Mouse (Mus musculus) midbrain, embryonic 16.5 days (tissue): ENCODE results near the gene Nrn1l. TPM values are rescaled to one million over a fixed set of nuclear protein-coding genes. Genes with fewer than 3 reads are reported as not detected.
A peak's percentile ranks its signal among the peaks of the same experiment; 100 is the strongest.

Experiments used
- ATAC-seq: fragments of 200-750 bp; cut with Nextera tagmentation; 2 replicates; pipeline ENCODE4 v1.8.0; 2017; ENCODE audit warnings: moderate TSS enrichment
- H3K27ac ChIP-seq: fragments of 300-500 bp; sonication (generic); 2 replicates; pipeline ENCODE4 v1.5.1; 2014; ENCODE audit warnings: mild to moderate bottlenecking, low read length, mixed read lengths
- H3K27me3 ChIP-seq: fragments of 300-500 bp; sonication (generic); 2 replicates; pipeline ENCODE4 v1.6.1; 2014; ENCODE audit warnings: low read depth, low read length, mixed read lengths; ENCODE audit not compliant: control insufficient read depth, insufficient read depth
- H3K36me3 ChIP-seq: fragments of 300-500 bp; sonication (generic); 2 replicates; pipeline ENCODE4 v1.6.1; 2014; ENCODE audit warnings: mild to moderate bottlenecking, low read length, moderate library complexity, mixed read lengths; ENCODE audit not compliant: control insufficient read depth, insufficient read depth
- H3K4me1 ChIP-seq: fragments of 300-500 bp; sonication (generic); 2 replicates; pipeline ENCODE4 v1.6.1; 2014; ENCODE audit warnings: mild to moderate bottlenecking, low read length, mixed read lengths; ENCODE audit not compliant: control insufficient read depth, insufficient read depth
- H3K4me2 ChIP-seq: fragments of 300-500 bp; sonication (generic); 2 replicates; pipeline ENCODE4 v1.6.1; 2014; ENCODE audit warnings: mild to moderate bottlenecking, low read length, mixed read lengths
- H3K4me3 ChIP-seq: fragments of 300-500 bp; sonication (generic); 2 replicates; pipeline ENCODE4 v1.5.1; 2014; ENCODE audit warnings: low read depth, mild to moderate bottlenecking, low read length, moderate library complexity, mixed read lengths
- H3K9ac ChIP-seq: fragments of 300-500 bp; sonication (generic); 2 replicates; pipeline ENCODE4 v1.6.1; 2014; ENCODE audit warnings: low read depth, low read length, mixed read lengths
- H3K9me3 ChIP-seq: fragments of 300-500 bp; sonication (generic); replicated peaks from 2 replicates; pipeline ENCODE4 v1.6.1; 2014; ENCODE audit warnings: mild to moderate bottlenecking, low read length, mixed read lengths; ENCODE audit not compliant: control insufficient read depth, poor library complexity, severe bottlenecking
- WGBS: fragments of 180-500 bp; shearing (Covaris S2); extraction: QIAGEN DNeasy Blood & Tissue Kit; methylation state at CpG from one replicate; pipeline ENCODE4 v1.1.7; 2014; 5-methylcytosine and 5-hydroxymethylcytosine counted together
- polyA plus RNA-seq: library from polyadenylated mRNA; unstranded; fragments of >200 nt; fragmentation: Nextera tagmentation; extraction: Ambion mirVana; gene quantifications from 2 replicates; pipeline ENCODE4 v1.2.1, GENCODE M21; 2015

Nrn1l gene
- polyA plus RNA-seq, 1 experiment from 2014 or later: 0.53 TPM

DNA sequence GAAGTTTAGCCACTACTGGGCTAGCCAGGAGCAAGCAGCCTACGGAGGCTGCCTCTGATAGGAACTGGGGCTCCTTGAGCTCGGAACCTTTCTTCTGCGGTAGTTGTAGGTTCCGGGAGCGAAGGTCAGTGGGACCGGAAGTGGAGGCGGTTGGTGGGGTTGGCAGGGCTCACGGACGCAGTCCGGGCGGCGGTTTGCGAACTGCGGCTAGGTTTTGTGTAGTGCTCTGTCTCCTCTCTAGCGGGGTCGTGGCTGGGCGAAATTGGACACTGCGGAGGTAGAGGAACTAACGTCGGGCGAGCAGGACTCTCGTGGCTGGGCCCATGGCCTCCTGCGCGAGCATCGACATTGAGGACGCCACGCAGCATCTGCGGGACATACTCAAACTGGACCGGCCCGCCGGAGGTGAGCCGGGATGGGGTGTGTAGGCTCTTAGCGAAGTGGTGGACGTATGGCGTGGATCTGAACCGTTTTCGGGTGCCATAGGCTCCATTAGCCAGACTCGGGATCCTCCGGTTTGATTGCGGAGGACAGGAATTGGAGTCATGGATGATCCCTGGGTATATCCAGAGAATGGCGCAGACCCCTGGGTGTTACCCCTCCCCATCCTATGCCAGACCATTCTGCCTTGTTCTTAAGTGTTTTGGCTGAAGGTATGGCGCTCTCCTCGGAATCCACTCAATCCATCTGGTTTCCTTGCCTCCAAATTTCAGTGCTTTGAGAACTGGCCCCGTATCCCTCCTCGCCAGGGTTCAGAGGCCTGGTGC, 12.4 kb upstream of the Nrn1l start, which contains the start of gene Edc4:
Gene Edc4, plus strand, starts transcription at position 128 of the 767 bp plus-strand sequence.
- Histone ChIP-seq H3K9ac (peak within 1 kb of the TSS; percentile 86), H3K27me3 (no peaks in the 10 kb centered on the region), H3K4me1 (peaks cover 29% of the 10 kb centered on the region), H3K4me2 (peak within 1 kb of the TSS; percentile 75), H3K36me3 (peaks cover 27% of the 10 kb centered on the region), H3K4me3 (peak within 1 kb of the TSS; percentile 76), H3K27ac (peak within 1 kb of the TSS; percentile 53), H3K9me3 (no peaks in the 10 kb centered on the region)
- under 1% methylated on average over 45 of the region's 45 CpGs for WGBS
- ATAC-seq: peak; percentile 84

GRCm38 (mm10) chr8:105889756-105890465, 3.5 kb upstream of the Nrn1l start:
- peaks cover 5% of the 10 kb centered on the region; the same call in 1 of the 2 replicates for H3K4me1 ChIP-seq
- peaks cover 60% of the 10 kb centered on the region for H3K36me3 ChIP-seq
- no peak overlapping the region for H3K4me3 ChIP-seq
- H3K9me3 ChIP-seq: no peaks in the 10 kb centered on the region
- H3K27me3 ChIP-seq: no peaks in the 10 kb centered on the region
- no peak overlapping the region for H3K27ac ChIP-seq
- no peak for ATAC-seq
- 95% methylated on average over 12 of the region's 12 CpGs for WGBS
- H3K9ac ChIP-seq: no peak overlapping the region
- no peak overlapping the region for H3K4me2 ChIP-seq

DNA sequence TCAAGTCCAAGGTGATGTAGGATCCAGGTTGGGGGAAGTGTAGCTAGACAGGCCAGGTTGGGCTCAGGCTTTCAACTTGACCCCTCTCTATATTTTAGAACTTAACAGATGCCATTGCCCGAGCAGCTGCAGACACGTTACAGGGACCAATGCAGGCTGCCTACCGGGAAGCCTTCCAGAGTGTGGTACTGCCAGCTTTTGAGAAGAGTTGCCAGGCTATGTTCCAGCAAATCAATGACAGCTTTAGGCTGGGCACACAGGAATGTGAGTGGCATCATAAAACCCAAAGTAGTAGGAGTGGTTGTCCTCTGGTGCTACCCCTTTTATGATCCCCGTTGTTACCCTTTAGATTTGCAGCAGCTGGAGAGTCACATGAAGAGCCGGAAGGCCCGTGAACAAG, 2.5 kb upstream of the Nrn1l start:
- peaks cover 53% of the 10 kb centered on the region for H3K36me3 ChIP-seq
- no peaks in the 10 kb centered on the region for H3K27me3 ChIP-seq
- H3K9me3 ChIP-seq: no peaks in the 10 kb centered on the region
- no peak overlapping the region for H3K9ac ChIP-seq
- H3K27ac ChIP-seq: no peak overlapping the region
- ATAC-seq: no peak
- no peak overlapping the region for H3K4me3 ChIP-seq
- no peak overlapping the region for H3K4me2 ChIP-seq
- H3K4me1 ChIP-seq: peaks cover 5% of the 10 kb centered on the region; the same call in 1 of the 2 replicates
- 93% methylated on average over 6 of the region's 6 CpGs for WGBS

GRCm38 (mm10) chr8:105892432-105892831, 935 bp upstream of the Nrn1l start:
- Histone ChIP-seq H3K27me3 (no peaks in the 10 kb centered on the region), H3K4me1 (peaks cover 5% of the 10 kb centered on the region; the same call in 1 of the 2 replicates), H3K4me2 (no peak overlapping the region), H3K27ac (no peak overlapping the region), H3K4me3 (no peak overlapping the region), H3K9me3 (no peaks in the 10 kb centered on the region), H3K9ac (no peak overlapping the region), H3K36me3 (peaks cover 39% of the 10 kb centered on the region)
- ATAC-seq: no peak
- 87% methylated on average over 6 of the region's 6 CpGs for WGBS

DNA sequence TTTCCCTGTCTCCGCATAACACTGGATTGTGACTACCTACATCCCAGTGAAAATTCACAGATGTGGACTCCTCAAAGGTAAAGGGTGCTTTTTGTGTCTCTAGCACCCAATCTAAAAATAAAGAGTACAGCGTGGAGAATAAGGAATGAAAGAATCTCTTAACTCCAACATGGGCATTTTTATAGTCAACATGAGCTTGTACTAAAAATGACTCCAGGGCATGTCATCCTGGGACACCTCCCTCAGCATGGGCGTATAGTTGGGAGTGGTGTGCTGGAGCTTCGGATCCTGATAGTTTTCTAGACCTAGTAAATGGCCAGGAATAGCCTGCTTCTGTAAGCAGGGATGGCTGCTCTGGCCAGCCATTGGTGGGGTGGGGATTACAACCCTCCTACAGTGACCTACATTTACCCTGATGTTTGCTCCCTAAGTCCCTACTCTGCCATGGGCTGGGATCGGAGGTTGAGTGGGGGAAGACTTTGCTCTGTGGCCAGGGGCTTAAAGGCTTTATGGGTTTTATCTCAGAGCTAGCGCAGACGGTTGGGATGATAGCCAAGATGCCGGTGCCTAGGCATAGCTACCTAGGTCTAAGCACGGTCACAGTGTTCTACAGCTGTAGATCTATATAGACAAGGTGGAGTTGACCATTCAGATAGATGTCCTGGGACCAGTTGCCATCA, 4.6 kb downstream of the Nrn1l start:
- 80% methylated on average over 9 of the region's 9 CpGs for WGBS
- H3K36me3 ChIP-seq: peaks cover under 1% of the 10 kb centered on the region; the same call in 1 of the 2 replicates
- no peak overlapping the region for H3K27ac ChIP-seq
- no peak overlapping the region for H3K9ac ChIP-seq
- H3K27me3 ChIP-seq: no peaks in the 10 kb centered on the region
- no peak overlapping the region for H3K4me3 ChIP-seq
- no peak overlapping the region for H3K4me2 ChIP-seq
- peaks cover 15% of the 10 kb centered on the region for H3K4me1 ChIP-seq
- no peak for ATAC-seq
- no peaks in the 10 kb centered on the region for H3K9me3 ChIP-seq

GRCm38 (mm10) chr8:105900180-105900940, 7.0 kb downstream of the Nrn1l start, which contains the start of gene Pskh1:
Pskh1 (plus strand) TSS chr8:105900441.
- Histone ChIP-seq H3K27ac (peak within 1 kb of the TSS; percentile 86), H3K27me3 (no peaks in the 10 kb centered on the region), H3K36me3 (no peaks in the 10 kb centered on the region), H3K4me3 (peak within 1 kb of the TSS; percentile 80), H3K4me1 (peaks cover 10% of the 10 kb centered on the region), H3K4me2 (peak within 1 kb of the TSS; percentile 86), H3K9me3 (no peaks in the 10 kb centered on the region), H3K9ac (peak within 1 kb of the TSS; percentile 94)
- ATAC-seq: peak; percentile 91
- under 1% methylated on average over 66 of the region's 68 CpGs for WGBS

DNA sequence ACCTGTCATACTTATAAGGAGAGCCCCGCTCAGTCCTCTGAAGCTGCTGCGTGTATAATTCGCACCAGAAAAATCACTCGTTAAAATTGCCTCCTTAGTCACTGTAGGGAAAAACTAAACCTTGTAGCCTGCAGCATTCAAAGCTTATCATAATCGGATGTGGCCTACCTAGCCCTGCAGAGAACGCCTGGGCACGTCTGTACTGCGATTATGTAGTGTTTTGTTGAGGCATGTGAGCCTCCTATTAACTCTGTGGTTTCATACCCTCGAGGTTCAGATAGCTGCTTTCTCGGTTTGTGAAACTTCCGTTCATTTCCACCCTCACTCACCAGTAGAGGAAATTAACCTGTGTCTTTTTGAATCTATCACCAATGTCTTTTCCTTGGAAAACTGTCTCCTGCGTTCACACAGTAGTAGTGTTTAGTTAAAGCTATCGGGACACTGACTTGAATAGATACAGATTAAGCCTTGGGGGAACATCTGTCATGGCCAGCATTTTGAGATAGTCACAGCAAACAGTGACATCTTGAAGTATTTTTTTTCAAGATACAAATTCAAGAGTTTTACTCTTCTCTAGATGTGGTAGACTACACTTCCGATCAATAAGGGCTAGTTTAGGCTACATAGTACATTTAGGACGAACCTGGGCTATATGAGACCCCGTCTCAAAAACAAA, 7.7 kb downstream of the Nrn1l start:
- H3K36me3 ChIP-seq: no peaks in the 10 kb centered on the region
- peaks cover 10% of the 10 kb centered on the region for H3K4me1 ChIP-seq
- H3K9ac ChIP-seq: peak overlapping the region; percentile 94
- peak; percentile 19 for ATAC-seq
- 37% methylated on average over 16 of the region's 16 CpGs for WGBS
- H3K27ac ChIP-seq: peak overlapping the region; percentile 86
- H3K4me2 ChIP-seq: peak overlapping the region; percentile 86
- H3K27me3 ChIP-seq: no peaks in the 10 kb centered on the region
- H3K4me3 ChIP-seq: peak overlapping the region; percentile 80
- H3K9me3 ChIP-seq: no peaks in the 10 kb centered on the region

DNA sequence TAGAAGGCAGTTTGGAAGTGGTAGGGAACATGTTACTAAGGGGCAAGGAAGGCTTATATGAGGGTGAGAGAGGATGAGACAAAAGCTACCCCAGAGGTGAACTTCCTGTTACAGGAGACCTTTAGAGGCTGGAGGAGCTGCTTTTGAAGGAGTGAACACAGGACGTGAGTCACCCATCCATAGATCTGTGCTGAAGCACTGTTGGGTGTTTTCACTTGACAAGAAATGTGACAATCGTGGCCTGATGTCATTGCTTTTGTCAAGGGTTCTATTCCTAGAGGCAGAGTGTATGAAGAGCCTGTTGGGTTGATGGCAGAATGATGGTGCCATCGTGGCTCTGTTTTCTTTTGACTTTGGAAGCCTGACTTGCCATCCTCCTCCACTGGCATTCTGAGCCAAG, 26.0 kb downstream of the Nrn1l start:
- Histone ChIP-seq H3K4me1 (no peaks in the 10 kb centered on the region), H3K9me3 (no peaks in the 10 kb centered on the region), H3K4me2 (no peak overlapping the region), H3K4me3 (no peak overlapping the region), H3K27ac (no peak overlapping the region), H3K27me3 (no peaks in the 10 kb centered on the region), H3K9ac (no peak overlapping the region), H3K36me3 (no peaks in the 10 kb centered on the region; the same call in 1 of the 2 replicates)
- WGBS: 95% methylated on average over 3 of the region's 3 CpGs
- no peak for ATAC-seq
